Mouse (Mus musculus) thymus, adult 18-20 months (tissue): ENCODE data around the gene Bst1.

ENCODE experiments used
- DNase-seq, 2 experiments: peaks; one replicate each; pipeline ENCODE4 v3.0.0; 2022; ENCODE audit warnings: mixed read lengths in 2 of 2

Bst1 gene

GRCm38 (mm10) chr5:43860670-43861431 lies 42.2 kb downstream of the Bst1 start:
- no peak for DNase-seq

- no peak for DNase-seq
Observed at GRCm38 (mm10) chr5:43863642-43864041, 45.0 kb downstream of the Bst1 start.

GRCm38 (mm10) chr5:43865316-43865715 lies 46.6 kb downstream of the Bst1 start:
- DNase-seq, result no peak

GRCm38 (mm10) chr5:43868253-43868652 lies 49.6 kb downstream of the Bst1 start, which contains the start of gene Cd38:
Cd38 (plus strand) TSS chr5:43868553.
- no peak for DNase-seq

GRCm38 (mm10) chr5:43868711-43869600 lies 50.3 kb downstream of the Bst1 start:
- peak; percentile 5 to 6 for DNase-seq

- DNase-seq, result no peak
Observed at GRCm38 (mm10) chr5:43871845-43872244, 53.2 kb downstream of the Bst1 start.

DNA sequence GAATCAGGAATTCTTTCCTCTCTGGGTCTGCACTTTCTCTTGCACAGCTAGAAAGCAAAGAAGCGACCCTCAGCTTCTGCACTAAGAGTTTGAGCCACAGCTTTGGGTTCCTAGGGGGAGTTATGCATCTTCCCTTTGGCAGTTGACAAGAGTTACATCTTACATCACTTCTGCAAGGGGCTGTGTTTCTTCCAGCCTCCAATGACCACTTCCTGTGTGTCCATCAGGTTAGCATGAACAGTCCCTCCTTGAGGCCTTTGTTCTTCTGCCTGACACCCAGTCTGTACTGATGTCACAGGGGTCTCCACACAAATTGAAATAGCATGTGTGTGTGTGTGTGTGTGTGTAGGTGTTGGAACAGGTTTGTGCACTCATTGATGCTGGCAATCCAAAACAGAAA lies 54.0 kb downstream of the Bst1 start:
- DNase-seq, result no peak

- DNase-seq, result no peak
Observed at GRCm38 (mm10) chr5:43882034-43882433, 63.3 kb downstream of the Bst1 start.

DNA sequence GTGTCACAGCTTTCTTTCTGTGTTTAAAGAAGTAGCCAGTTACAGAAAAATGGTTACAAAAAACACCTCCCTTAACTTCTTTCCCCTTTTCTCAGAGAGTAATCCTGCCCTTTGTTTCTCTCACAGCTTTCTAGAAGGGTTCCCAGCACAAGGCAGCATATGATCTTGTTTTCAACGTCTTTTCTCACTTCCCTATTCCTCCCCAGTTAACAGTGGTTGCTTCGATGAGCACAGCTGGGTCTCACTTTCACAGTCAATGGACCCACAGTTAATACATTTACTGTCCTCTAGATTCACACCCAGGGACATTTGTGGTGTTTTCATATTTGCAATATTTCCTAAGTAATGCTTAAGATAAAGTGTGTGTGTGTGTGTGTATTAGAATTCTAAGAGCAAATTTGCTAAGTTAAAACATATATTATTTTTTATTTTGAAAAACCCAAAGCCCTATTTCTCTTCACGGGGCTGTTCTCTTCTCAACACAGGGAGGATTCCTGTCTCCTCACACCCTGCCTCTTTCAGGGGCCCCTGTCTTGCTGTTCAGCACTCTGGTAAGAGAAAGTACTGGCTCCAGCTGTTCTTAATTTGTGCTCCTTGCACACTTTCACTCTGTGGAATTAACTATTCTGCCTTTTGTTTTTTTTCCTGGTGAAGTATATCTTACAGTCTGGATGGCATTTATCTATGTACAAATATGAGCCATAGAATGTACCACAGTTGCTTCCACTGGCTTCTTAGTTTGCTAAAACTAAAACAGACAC lies 66.6 kb downstream of the Bst1 start:
- DNase-seq, result no peak

- DNase-seq, result no peak
Observed at GRCm38 (mm10) chr5:43892386-43892785, 73.7 kb downstream of the Bst1 start.
